ENCODE assay signal across 7 mouse cellular contexts in the genomic region with DNA sequence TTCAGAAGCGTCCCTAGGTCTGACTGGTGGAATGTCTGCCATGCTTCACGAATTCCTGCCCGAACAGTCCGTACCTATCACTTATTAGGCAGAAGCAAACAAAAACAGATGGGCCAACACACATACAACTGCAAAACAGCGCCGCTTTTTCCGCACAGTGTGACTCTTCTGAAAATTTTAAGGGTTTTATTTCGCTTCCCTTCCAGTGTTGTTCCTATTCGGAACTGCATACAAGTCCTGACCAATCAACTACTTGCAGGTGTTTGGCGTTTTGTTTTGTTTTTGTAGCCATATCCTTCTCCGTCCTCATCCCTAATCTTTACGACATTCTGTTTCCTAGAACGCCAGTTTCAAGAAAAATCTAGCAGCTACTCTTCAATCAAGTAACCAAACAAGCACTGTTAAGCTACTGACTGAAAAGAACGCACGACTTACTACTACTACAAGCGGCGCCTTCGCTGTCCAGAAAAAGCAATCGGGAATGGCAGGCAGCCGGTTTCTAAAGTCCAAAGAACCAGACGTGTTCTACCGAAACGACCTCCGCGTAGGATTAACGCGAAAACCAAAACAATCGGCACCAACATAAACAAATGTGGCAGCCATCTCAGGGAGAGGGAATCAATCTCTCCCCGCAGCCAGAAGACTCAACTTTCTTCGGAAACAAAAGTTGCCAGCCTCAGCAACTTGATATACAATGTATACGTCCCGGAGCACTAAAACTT. TPM values are rescaled to one million over a fixed set of nuclear protein-coding genes. Genes with fewer than 3 reads are reported as not detected.
A peak's percentile ranks its signal among the peaks of the same experiment; 100 is the strongest.
DNase-seq lines count a peak whose midpoint lies in the region; ATAC-seq lines count a peak whose summit lies in the region.

No protein-coding gene starts in this region.

- H3K4me2 ChIP-seq in embryonic facial prominence, embryonic 11.5 days (ENCODE audit: low read depth, low read length), result peak overlapping the region; percentile 67
- peak overlapping the region; percentile 88 for H3K4me2 ChIP-seq in heart, embryonic 13.5 days

- H3K27me3 ChIP-seq in embryonic facial prominence, embryonic 11.5 days (ENCODE audit: control insufficient read depth, insufficient read depth, low read length), result no peaks in the 10 kb centered on the region
- no peaks in the 10 kb centered on the region for H3K27me3 ChIP-seq in heart, embryonic 13.5 days (replicated peaks)

- under 1% methylated on average over 32 of the region's 32 CpGs for WGBS in embryonic facial prominence, embryonic 11.5 days
- WGBS in heart, embryonic 13.5 days, result under 1% methylated on average over 32 of the region's 32 CpGs

- H3K4me3 ChIP-seq in embryonic facial prominence, embryonic 11.5 days (ENCODE audit: low read depth, low read length), result peak overlapping the region; percentile 93
- H3K4me3 ChIP-seq in heart, embryonic 13.5 days, result peak overlapping the region; percentile 94

- DNase-seq in ZHBTc4 (ENCODE audit: low read depth, low spot score), result peak; percentile 44
- peak; percentile 53 for DNase-seq in embryonic facial prominence, embryonic 11.5 days (ENCODE audit: low spot score)
- DNase-seq in kidney, postnatal 10 days, result peak; percentile 50
- peak; percentile 35 for DNase-seq in lung, postnatal 25 days (ENCODE audit: low spot score)
- peak; percentile 6 for DNase-seq in right cerebral cortex, postnatal 4 days

- H3K36me3 ChIP-seq in embryonic facial prominence, embryonic 11.5 days (replicated peaks; ENCODE audit: control insufficient read depth, insufficient read depth, low read depth, low read length), result no peaks in the 10 kb centered on the region
- no peaks in the 10 kb centered on the region for H3K36me3 ChIP-seq in heart, embryonic 13.5 days

- H3K9me3 ChIP-seq in embryonic facial prominence, embryonic 11.5 days (replicated peaks; ENCODE audit: control insufficient read depth, low read length), result no peaks in the 10 kb centered on the region
- no peaks in the 10 kb centered on the region for H3K9me3 ChIP-seq in heart, embryonic 13.5 days

- peak; percentile 7 for ATAC-seq in CD4-positive, CD25-positive, alpha-beta regulatory T cell, adult 4 months
- ATAC-seq in embryonic facial prominence, embryonic 11.5 days (replicated peaks; ENCODE audit: insufficient number of reproducible peaks, low FRiP score, low TSS enrichment, low read depth), result no peak
- ATAC-seq in heart, embryonic 13.5 days (ENCODE audit: extremely low read depth, insufficient number of reproducible peaks, low FRiP score, low TSS enrichment), result no peak

- no peaks in the 10 kb centered on the region for H3K4me1 ChIP-seq in embryonic facial prominence, embryonic 11.5 days (ENCODE audit: control insufficient read depth, insufficient read depth, low read length)
- peaks cover 35% of the 10 kb centered on the region for H3K4me1 ChIP-seq in heart, embryonic 13.5 days

- peak overlapping the region; percentile 100 for H3K27ac ChIP-seq in embryonic facial prominence, embryonic 11.5 days (replicated peaks; ENCODE audit: low read depth, low read length)
- peak overlapping the region; percentile 100 for H3K27ac ChIP-seq in heart, embryonic 13.5 days (replicated peaks)

- peak overlapping the region; percentile 100 for H3K9ac ChIP-seq in embryonic facial prominence, embryonic 11.5 days (replicated peaks; ENCODE audit: low read length)
- peak overlapping the region; percentile 100 for H3K9ac ChIP-seq in heart, embryonic 13.5 days

RNA-seq across cellular contexts. Expression of gene Erbin, which starts 0.9 kb away (rescaled TPM):
- polyA plus RNA-seq in CD4-positive, CD25-positive, alpha-beta regulatory T cell, adult 4 months (2017; shearing (Covaris generic)), result 10 to 100 TPM; 31.4 to 43.7 TPM
- polyA plus RNA-seq in embryonic facial prominence, embryonic 11.5 days (2014; fragmentation: Nextera tagmentation; extraction: Ambion mirVana), result 32.2 and 36.8 TPM in 2 replicates
- 9.3 and 10.0 TPM in 2 replicates for polyA plus RNA-seq in heart, embryonic 13.5 days (2015; fragmentation: Nextera tagmentation; extraction: Ambion mirVana)
